Mouse (Mus musculus): Measurements from ENCODE around the gene Flywch2.

- TF ChIP-seq CTCF (IDR thresholded peaks at IDR 0.05; ENCODE audit: low read depth) (peak; percentile 90), EP300 (IDR thresholded peaks at IDR 0.05; ENCODE audit: low read depth) (no peak)
These were observed 37.1 kb downstream of the Flywch2 start for GRCm38 (mm10) chr17:23748631-23749391.

All from liver, postnatal 0 days (tissue).